In genomic region chr13:94885291-94886235, GRCm38 (mm10) we compare ENCODE assay signal across 8 mouse cellular contexts. TPM values are rescaled to one million over a fixed set of nuclear protein-coding genes. Genes with fewer than 3 reads are reported as not detected.
DNase-seq lines count a peak whose midpoint lies in the region; ATAC-seq lines count a peak whose summit lies in the region.

No protein-coding gene starts in this region.

- H3K9ac ChIP-seq in forebrain, embryonic 16.5 days (replicated peaks; ENCODE audit: low read depth, low read length): 0 out of 2 replicates have a peak overlapping the region, but pooled peaks have one; percentile 29

- DNase-seq in gastrocnemius, postnatal 10 days: peak; percentile 37
- no peak for DNase-seq in gastrocnemius, adult 18-20 months (ENCODE audit: low spot score)
- DNase-seq in ES-CJ7 (ENCODE audit: low read depth, low spot score): peak; percentile 60
- peak; percentile 29 to 53 for DNase-seq in lung, postnatal 4 days
- DNase-seq in layer of hippocampus, postnatal 36 days: no peak
- DNase-seq in left cerebral cortex, adult 11 months (ENCODE audit: low spot score): no peak
- no peak for DNase-seq in c-Kit-positive CD71-positive TER-119-positive erythroid progenitor cells, embryonic 14.5 days (ENCODE audit: low spot score)

- H3K9me3 ChIP-seq in forebrain, embryonic 16.5 days (ENCODE audit: control insufficient read depth, low read length): no peaks in the 10 kb centered on the region

- peak overlapping the region; percentile 17 for H3K4me3 ChIP-seq in forebrain, embryonic 16.5 days (replicated peaks; ENCODE audit: low read length)

- H3K27ac ChIP-seq in forebrain, embryonic 16.5 days (ENCODE audit: low read length): no peak overlapping the region

- peak overlapping the region; percentile 11 for H3K4me2 ChIP-seq in forebrain, embryonic 16.5 days (ENCODE audit: low read length)

- peaks cover 71% of the 10 kb centered on the region for H3K27me3 ChIP-seq in forebrain, embryonic 16.5 days (replicated peaks; ENCODE audit: control insufficient read depth, insufficient read depth, low read length)

- peaks cover 18% of the 10 kb centered on the region for H3K4me1 ChIP-seq in forebrain, embryonic 16.5 days (replicated peaks; ENCODE audit: control insufficient read depth, insufficient read depth, low read length)

- H3K36me3 ChIP-seq in forebrain, embryonic 16.5 days (ENCODE audit: control insufficient read depth, insufficient read depth): no peaks in the 10 kb centered on the region

- ATAC-seq in forebrain, embryonic 16.5 days: 0 out of 2 replicates have a peak, but pooled peaks have one; percentile 19

- 2% methylated on average over 76 of the region's 81 CpGs for WGBS in forebrain, embryonic 16.5 days

RNA-seq across cellular contexts. Expression of gene Otp, which starts 10.2 kb away (rescaled TPM):
- not detected for total RNA-seq in gastrocnemius, postnatal 10 days (2021)
- total RNA-seq in gastrocnemius, adult 18-20 months (2021): not detected
- 0.61 and 2.6 TPM in 2 replicates for polyA plus RNA-seq in forebrain, embryonic 16.5 days (2015; fragmentation: Nextera tagmentation; extraction: Ambion mirVana)
- total RNA-seq in layer of hippocampus, postnatal 36 days (2021): under 1 TPM in 1 of 2 experiments, not detected in 1; 0.13 TPM

Comparison
In these comparisons a context has a peak if more than half of its experiments do, and no peak if none do; other contexts are left out.
1. DNase-seq: peak in gastrocnemius, postnatal 10 days (single experiment), ES-CJ7 (single experiment) and lung, postnatal 4 days (2 of 2); none in gastrocnemius, adult 18-20 months (single experiment), layer of hippocampus, postnatal 36 days (0 of 2), left cerebral cortex, adult 11 months (single experiment) and c-Kit-positive CD71-positive TER-119-positive erythroid progenitor cells, embryonic 14.5 days (single experiment).